Mouse (Mus musculus) gonadal fat pad, adult 2 months (tissue): ENCODE measurements around the gene Pcsk4. TPM values are rescaled to one million over a fixed set of nuclear protein-coding genes. Genes with fewer than 3 reads are reported as not detected.

Experiments
- DNase-seq: peaks from one replicate; pipeline ENCODE4 v3.0.0-alpha.2; 2012; ENCODE audit warnings: low read depth
- polyA plus RNA-seq: library from polyadenylated mRNA; depleted of rRNA; stranded (reverse); fragments of >200 nt; gene quantifications from 2 replicates; pipeline ENCODE4 v1.2.3, GENCODE M21; 2012; rRNA removed

The Pcsk4 gene
- polyA plus RNA-seq, result 10.4 and 10.6 TPM in 2 replicates

GRCm38 (mm10) chr10:80329273-80330081, at the start of gene Pcsk4, which contains the start of gene Reep6:
TSS of gene Pcsk4 (minus strand) at chr10:80329498.
TSS of gene Reep6 (plus strand) at chr10:80329953.
- peak; percentile 87 for DNase-seq

GRCm38 (mm10) chr10:80377716-80378115, 48.4 kb upstream of the Pcsk4 start:
- DNase-seq, result no peak

GRCm38 (mm10) chr10:80376160-80376559, 46.9 kb upstream of the Pcsk4 start:
- DNase-seq, result no peak

- no peak for DNase-seq
Observed at GRCm38 (mm10) chr10:80374063-80374462, 44.8 kb upstream of the Pcsk4 start.

GRCm38 (mm10) chr10:80372706-80373105, 43.4 kb upstream of the Pcsk4 start:
- DNase-seq, result no peak

- no peak for DNase-seq
Observed at GRCm38 (mm10) chr10:80371983-80372382, 42.7 kb upstream of the Pcsk4 start.

GRCm38 (mm10) chr10:80371411-80371966, 42.2 kb upstream of the Pcsk4 start:
- DNase-seq, result no peak

- DNase-seq, result no peak
Observed at GRCm38 (mm10) chr10:80369995-80370747, 40.9 kb upstream of the Pcsk4 start.

GRCm38 (mm10) chr10:80368392-80368791, 39.1 kb upstream of the Pcsk4 start:
- DNase-seq, result no peak

GRCm38 (mm10) chr10:80367954-80368353, 38.7 kb upstream of the Pcsk4 start:
- DNase-seq, result no peak

GRCm38 (mm10) chr10:80365736-80366135, 36.4 kb upstream of the Pcsk4 start:
- no peak for DNase-seq

- DNase-seq, result no peak
Observed at GRCm38 (mm10) chr10:80363734-80364133, 34.4 kb upstream of the Pcsk4 start.

GRCm38 (mm10) chr10:80357994-80358639, 28.8 kb upstream of the Pcsk4 start:
- DNase-seq, result no peak

GRCm38 (mm10) chr10:80357336-80357735, 28.0 kb upstream of the Pcsk4 start:
- no peak for DNase-seq

GRCm38 (mm10) chr10:80356737-80357136, 27.4 kb upstream of the Pcsk4 start:
- DNase-seq, result no peak

GRCm38 (mm10) chr10:80356001-80356682, 26.8 kb upstream of the Pcsk4 start, which contains the start of gene Plk5:
TSS of gene Plk5 (plus strand) at chr10:80356459.
- no peak for DNase-seq

- no peak for DNase-seq
Observed at GRCm38 (mm10) chr10:80355431-80355830, 26.1 kb upstream of the Pcsk4 start.

- no peak for DNase-seq
Observed at GRCm38 (mm10) chr10:80352727-80353126, 23.4 kb upstream of the Pcsk4 start.

GRCm38 (mm10) chr10:80351896-80352295, 22.6 kb upstream of the Pcsk4 start:
- no peak for DNase-seq

GRCm38 (mm10) chr10:80350292-80350691, 21.0 kb upstream of the Pcsk4 start:
- no peak for DNase-seq

- no peak for DNase-seq
Observed at GRCm38 (mm10) chr10:80348981-80349380, 19.7 kb upstream of the Pcsk4 start.
